Mouse (Mus musculus): ENCODE data around the gene Cd300a. TPM values are rescaled to one million over a fixed set of nuclear protein-coding genes. Genes with fewer than 3 reads are reported as not detected.
A peak's percentile ranks its signal among the peaks of the same experiment; 100 is the strongest.

Cd300a gene
- total RNA-seq, 2 experiments from 2014 or later, result 0.50 to 0.66 TPM

DNA sequence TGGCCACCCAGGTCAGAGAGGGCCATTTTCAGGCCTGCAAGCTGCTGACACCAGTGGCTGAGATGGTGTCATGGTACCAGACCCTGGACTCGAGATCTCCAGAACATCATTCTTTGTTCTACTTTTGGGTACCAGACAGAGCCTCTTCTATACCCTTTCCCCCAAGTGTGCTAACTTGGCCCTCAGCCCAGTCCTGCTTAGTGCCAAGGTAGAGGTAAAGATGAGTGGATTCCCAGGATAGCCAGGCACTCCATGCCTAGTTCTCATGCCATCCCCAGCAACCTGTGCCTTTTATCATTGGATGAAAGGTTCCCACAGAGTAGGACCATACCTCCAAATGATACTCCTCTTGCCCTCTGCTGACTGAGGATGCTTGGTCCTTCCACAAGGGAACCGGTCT lies 18.3 kb upstream of the Cd300a start:
- DNase-seq, result no peak

DNA sequence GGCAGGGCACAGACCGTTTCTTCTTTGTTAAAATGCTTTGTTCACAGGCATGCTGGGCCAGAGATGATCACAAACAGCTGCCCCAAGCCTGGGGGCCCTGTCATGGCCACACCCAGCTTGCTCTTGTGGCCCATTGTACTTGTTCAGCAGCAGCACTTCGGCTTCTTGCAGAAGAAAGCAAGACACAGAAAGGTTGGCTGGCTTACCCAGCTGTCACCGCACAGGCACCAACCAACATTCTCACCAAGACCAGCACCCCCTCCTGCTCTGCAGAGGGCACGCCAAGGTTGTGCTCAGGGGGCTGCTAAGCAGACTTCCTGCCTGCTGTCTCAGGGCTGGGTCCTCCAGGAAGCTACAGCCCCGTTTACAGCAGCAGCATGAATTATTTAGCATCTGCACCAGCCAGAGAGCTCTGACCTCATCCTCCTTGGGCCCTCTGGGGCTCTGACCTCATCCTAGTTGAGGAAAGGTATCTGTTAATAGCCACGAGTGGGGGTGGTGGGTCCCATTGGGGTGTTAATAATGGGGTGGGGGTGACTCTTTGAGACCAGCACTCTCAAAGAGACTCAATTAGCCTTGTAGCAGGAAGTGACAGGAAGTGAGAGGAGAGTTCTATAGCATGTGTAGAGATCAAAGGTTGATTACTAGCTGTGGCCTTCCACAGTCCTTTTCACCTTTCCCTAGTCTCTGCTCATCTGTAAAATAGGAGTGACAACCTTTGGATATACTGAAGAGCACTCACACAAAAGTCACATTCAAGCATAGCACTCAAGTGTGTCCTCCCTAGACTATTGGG lies 16.6 kb upstream of the Cd300a start:
- H3K27ac ChIP-seq, result peak overlapping the region; percentile 6
- intact Hi-C loops (cut with DNase I), result no loop called here
- DNase-seq, result no peak
- no peak for TF ChIP-seq CTCF (IDR thresholded peaks at IDR 0.05)
- H3K4me3 ChIP-seq, result no peak overlapping the region

More for the DNA sequence above, 18.3 kb upstream of the Cd300a start:
- intact Hi-C loops (cut with DNase I), result no loop called here
- no peak for TF ChIP-seq CTCF (IDR thresholded peaks at IDR 0.05)
- Histone ChIP-seq H3K4me3 (no peak overlapping the region), H3K27ac (peak overlapping the region; percentile 43; the same call in 1 of the 2 replicates)

DNA sequence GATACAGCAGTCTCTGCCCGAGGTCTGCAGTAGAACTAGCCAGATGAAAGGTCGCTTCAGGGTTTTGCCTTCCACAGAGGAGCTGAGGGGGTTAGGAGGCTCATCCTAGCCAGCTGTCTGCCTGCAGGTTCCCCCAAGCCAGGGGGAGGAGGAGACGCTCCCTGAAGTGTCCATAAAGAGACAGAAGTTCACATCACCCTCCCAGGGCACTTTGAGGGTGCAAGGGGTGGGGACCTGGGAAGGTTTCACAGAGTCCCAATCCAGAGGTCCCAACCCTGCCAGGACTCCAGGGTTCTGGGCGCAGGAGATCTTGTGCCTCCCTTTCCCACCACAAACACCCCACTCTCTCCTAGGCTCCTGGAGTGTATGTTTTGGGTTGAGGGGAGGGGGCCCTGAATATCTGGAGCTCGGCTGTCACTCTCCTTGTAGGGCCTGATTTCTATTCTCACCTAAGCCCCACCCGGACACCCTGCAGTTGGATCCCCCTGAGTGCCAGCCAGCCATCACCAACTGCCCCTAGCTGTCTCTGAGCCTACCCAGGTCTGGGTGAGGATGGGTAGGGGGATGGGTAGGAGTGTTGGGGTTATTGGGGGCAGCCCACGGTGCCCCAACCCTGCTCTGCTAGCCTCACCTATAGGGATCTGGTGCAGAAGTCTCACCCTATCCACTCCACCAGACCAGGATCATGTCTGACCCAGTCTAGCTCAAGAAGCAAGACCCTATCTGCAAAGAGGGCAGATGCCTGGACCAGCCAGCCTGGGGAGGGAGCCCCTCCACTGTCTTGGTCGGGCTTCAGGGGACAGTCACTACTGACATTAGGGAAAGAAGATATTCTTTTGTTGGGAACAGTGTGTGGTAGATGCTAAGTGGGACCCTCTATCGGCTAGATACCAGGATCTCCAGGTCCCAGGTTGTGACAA lies 15.4 kb upstream of the Cd300a start:
- no peak for TF ChIP-seq CTCF (IDR thresholded peaks at IDR 0.05)
- no peak for DNase-seq
- intact Hi-C loops (cut with DNase I), result loop anchor here (5.0 kb wide), 1 partner anchor 38 kb away; no protein-coding TSS in a partner anchor
- Histone ChIP-seq H3K27ac (peak overlapping the region; percentile 49; the same call in 1 of the 2 replicates), H3K4me3 (no peak overlapping the region)

DNA sequence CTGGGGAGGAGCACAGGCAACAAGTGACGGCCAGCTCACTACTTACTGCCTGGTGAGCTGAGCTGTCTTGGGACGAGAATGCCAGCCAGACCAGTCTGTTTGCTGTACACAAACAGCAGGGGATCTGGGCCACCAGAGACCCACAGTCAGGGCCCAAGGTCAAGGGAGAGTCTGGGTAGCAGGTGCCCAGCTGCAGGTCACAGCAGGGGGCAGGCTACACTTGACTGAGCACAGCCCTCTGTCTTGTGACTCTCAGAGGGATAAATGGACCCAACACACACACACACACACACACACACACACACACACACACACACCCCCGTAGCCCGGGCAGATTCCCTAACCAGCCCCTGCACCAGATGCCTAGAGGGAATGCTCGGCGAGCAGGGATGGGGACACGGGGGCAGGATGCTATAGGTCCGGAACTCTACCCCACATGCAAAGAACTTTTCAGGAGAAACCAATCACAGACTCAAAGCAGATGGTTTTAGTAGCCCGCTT lies 14.5 kb upstream of the Cd300a start:
- TF ChIP-seq CTCF (IDR thresholded peaks at IDR 0.05), result no peak
- no peak overlapping the region for H3K4me3 ChIP-seq
- peak overlapping the region; percentile 49; the same call in 1 of the 2 replicates for H3K27ac ChIP-seq
- intact Hi-C loops (cut with DNase I), result loop anchor here (5.0 kb wide), 1 partner anchor 37 kb away; no protein-coding TSS in a partner anchor
- no peak for DNase-seq

DNA sequence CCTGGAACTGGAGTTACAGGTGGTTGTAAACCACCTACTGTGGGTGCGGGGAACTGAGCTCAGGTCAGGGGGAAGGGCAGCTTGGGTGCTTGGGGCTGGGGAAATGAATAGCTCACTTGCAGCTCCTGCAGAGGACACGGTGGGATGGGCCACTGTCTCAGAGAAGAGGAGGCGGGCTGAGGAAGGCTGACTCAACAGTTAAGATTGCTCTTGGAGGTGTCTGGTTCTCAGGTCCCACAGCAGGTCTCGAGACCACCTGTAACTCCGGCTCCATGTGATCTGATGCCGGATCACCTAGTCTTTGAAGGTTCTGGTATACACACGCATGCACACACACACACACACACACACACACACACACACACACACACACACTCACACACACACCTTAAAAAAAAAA lies 13.7 kb upstream of the Cd300a start:
- intact Hi-C loops (cut with DNase I), result loop anchor here (5.0 kb wide), 1 partner anchor 36 kb away; no protein-coding TSS in a partner anchor
- Histone ChIP-seq H3K4me3 (no peak overlapping the region), H3K27ac (peak overlapping the region; percentile 31; the same call in 1 of the 2 replicates)
- no peak for DNase-seq
- no peak for TF ChIP-seq CTCF (IDR thresholded peaks at IDR 0.05)

DNA sequence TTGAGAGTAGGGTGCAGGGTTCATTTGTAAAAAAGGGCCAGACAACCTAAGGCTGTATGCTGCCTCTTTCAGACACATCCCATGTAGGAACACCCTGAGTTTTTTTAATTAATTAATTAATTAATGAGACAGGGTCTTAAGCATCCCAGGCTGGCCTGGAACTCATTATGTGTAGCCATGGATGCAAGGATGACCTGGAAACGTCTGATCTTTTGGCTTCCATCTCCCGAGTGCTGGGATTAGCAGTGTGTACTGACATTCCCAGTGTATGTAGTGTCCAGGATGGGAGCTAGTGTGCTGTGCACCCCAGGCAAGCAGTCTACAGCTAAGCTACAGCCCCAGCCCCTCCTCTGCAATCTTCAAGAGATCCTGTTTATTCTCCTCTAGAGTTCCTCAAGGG lies 13.2 kb upstream of the Cd300a start:
- intact Hi-C loops (cut with DNase I), result loop anchor here (1.0 to 5.0 kb wide), 2 partner anchors 36 to 64 kb away; no protein-coding TSS in a partner anchor
- no peak overlapping the region for H3K4me3 ChIP-seq
- H3K27ac ChIP-seq, result peak overlapping the region; percentile 54; the same call in 1 of the 2 replicates
- no peak for TF ChIP-seq CTCF (IDR thresholded peaks at IDR 0.05)
- DNase-seq, result no peak

DNA sequence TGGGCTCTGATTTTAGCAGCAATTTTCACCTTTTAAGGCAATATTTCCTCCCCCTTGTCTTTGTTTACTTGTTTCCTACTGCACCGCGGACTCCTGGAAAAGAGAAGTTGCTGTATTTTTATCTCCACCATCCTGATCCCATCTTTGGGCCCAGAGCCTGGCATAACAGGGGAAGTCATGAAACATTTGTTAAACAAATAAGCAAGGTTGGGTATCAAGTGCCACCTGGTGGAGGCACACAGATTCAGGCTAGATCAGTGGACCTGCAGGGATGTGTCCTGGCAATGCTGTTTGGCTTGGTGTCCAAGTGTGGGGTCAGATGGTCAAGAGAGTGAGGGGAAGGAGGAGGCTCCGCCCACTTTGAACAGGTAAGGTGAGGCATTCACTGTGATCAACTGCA lies 12.7 kb upstream of the Cd300a start:
- DNase-seq, result peak; percentile 67
- no peak overlapping the region for H3K4me3 ChIP-seq
- H3K27ac ChIP-seq, result peak overlapping the region; percentile 54; the same call in 1 of the 2 replicates
- intact Hi-C loops (cut with DNase I), result loop anchor here (1.0 to 5.0 kb wide), 2 partner anchors 35 to 65 kb away; no protein-coding TSS in a partner anchor
- TF ChIP-seq CTCF (IDR thresholded peaks at IDR 0.05), result peak; percentile 74

DNA sequence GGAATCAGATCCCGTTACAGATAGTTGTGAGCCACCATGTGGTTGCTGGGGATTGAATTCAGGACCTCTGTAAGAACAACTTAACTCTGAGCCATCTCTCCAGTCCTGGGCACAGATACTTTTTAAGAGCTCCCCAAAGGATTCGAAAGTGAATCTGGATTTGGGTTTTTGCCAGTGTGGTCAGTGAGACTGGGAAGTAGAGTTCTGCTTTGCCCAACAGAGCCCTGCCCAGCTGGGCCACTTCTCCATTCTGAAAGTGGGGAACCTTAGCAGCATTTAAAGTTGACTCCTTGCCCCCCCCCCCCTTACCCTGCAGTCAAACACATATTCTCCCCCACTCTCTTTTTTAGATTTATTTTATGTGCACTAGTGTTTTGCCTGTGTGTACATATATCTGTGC lies 10.2 kb upstream of the Cd300a start:
- no peak for DNase-seq
- no peak for TF ChIP-seq CTCF (IDR thresholded peaks at IDR 0.05)
- Histone ChIP-seq H3K4me3 (no peak overlapping the region), H3K27ac (no peak overlapping the region)
- intact Hi-C loops (cut with DNase I), result loop anchor here (5.0 kb wide), 1 partner anchor 33 kb away; no protein-coding TSS in a partner anchor

DNA sequence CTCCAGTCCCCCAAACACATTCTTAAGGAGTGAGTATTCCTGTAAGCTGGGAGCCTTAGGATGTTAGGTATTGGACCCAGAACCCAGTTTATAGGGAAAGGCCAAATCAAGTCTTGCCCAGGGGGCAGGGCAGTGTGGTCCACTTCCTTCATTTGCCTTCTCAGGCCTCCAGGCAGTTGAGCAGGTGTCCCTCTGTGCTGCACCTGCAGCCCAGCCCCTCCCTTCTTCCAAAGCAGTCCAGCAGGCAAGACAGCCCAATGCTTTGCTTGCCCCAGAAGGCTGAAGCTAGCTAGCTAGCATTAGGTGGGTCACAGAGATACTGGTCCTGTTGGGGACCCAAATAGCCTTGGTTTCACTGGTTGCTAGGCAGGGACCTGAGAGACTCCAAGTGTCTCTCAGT lies 9.7 kb upstream of the Cd300a start:
- intact Hi-C loops (cut with DNase I), result no loop called here
- no peak for TF ChIP-seq CTCF (IDR thresholded peaks at IDR 0.05)
- H3K4me3 ChIP-seq, result no peak overlapping the region
- peak overlapping the region; percentile 9; the same call in 1 of the 2 replicates for H3K27ac ChIP-seq
- no peak for DNase-seq

DNA sequence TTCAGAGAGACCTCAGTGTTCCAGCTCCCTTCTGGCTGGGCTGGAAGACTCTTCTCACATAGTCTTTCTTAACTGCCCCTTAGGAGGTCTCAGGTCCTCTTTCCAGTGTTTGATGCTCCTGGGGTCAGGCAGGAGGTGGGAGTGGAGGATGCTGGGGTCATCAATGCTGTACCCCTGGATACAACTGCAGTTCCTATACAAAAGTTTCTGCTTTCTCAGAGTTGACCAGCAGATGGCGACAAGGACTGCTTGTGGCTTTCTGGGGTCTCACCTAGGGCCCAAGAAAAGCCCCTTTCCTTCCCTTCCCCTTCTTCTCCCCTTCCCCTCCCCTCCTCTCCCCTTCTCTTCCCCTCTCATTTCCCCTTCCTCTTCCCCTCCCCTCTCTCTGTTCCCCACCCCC lies 9.3 kb upstream of the Cd300a start:
- H3K27ac ChIP-seq, result peak overlapping the region; percentile 9; the same call in 1 of the 2 replicates
- no peak for DNase-seq
- H3K4me3 ChIP-seq, result no peak overlapping the region
- peak; percentile 70 for TF ChIP-seq CTCF (IDR thresholded peaks at IDR 0.05)
- intact Hi-C loops (cut with DNase I), result no loop called here

DNA sequence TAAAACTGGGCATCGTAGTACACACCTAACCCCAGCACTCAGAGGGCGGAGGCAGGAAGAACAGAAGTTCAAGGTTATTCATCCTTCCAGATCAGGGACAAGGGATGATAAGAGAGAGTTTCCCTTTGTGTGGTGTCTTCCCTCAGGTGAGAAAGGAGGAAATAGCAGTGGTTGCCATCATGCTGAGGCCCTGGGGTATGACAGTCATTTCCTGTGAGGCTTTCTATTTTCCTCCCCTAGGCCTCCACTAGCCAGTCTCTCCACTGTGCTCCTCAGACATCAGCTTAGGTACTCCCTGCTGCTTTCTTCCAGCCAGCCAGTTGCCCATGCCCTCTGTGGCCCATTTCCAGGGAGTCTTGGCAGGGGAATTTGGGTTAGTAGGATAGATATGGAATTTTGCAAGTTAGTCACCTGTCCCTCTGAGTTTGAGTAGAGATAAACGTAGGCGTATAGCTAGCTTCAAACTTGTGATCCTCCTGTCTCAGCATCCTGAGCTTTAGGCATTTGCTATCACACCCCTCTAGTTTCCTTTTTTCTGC lies 6.5 kb upstream of the Cd300a start:
- intact Hi-C loops (cut with DNase I), result no loop called here
- DNase-seq, result no peak
- H3K4me3 ChIP-seq, result no peak overlapping the region
- no peak for TF ChIP-seq CTCF (IDR thresholded peaks at IDR 0.05)
- H3K27ac ChIP-seq, result no peak overlapping the region
